1 mouse cellular context compared by ENCODE assay signal in the genomic region with DNA sequence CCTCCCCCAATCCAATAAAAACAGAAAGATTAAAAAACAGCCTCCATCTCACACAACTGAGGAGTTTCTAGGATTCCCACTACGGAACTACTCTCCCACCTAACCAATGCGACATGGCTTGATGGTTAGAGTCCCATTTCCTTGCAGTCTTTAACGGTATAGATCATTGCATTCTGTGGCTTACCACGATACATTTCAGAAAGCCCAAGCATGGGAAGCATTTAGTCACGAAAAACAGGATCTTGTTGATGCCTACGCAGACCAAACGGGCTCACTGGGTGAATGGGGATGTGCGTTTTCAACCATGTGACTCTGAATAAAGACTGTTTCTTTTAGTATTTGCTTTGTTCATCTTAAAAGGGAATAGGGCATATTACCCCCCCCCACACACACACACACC.
TF ChIP-seq lines count a peak whose summit lies in the region.

No protein-coding gene starts in this region.

TF ChIP-seq in MEL, 35 proteins besides CTCF, POLR2A, EP300 and RAD21 (continued from another document):
- no peak for TF ChIP-seq GABPA (IDR thresholded peaks at IDR 0.05; ENCODE audit: low read depth, low read length)
- TF ChIP-seq BHLHE40 (IDR thresholded peaks at IDR 0.05; ENCODE audit: borderline replicate concordance, low read depth, low read length): no peak
- no peak for TF ChIP-seq SMC3 (IDR thresholded peaks at IDR 0.05; ENCODE audit: low read depth, low read length)
- TF ChIP-seq NELFE (IDR thresholded peaks at IDR 0.05; ENCODE audit: low read depth, low read length): no peak
